Mouse (Mus musculus): ENCODE data around the gene Hoxd10.

The Hoxd10 gene

GRCm38 (mm10) chr2:74666411-74666810 lies 25.3 kb upstream of the Hoxd10 start:
- no peak for DNase-seq (ENCODE audit: low spot score)

- no peak for DNase-seq (ENCODE audit: low spot score)
These were observed 24.4 kb upstream of the Hoxd10 start for GRCm38 (mm10) chr2:74667191-74667841.

GRCm38 (mm10) chr2:74667842-74668357 lies 23.8 kb upstream of the Hoxd10 start, which contains the start of gene Hoxd13:
Gene Hoxd13, plus strand, starts transcription at chr2:74668310.
- DNase-seq (ENCODE audit: low spot score) = no peak

GRCm38 (mm10) chr2:74668370-74669229 lies 23.1 kb upstream of the Hoxd10 start:
- DNase-seq (ENCODE audit: low spot score) = no peak

DNA sequence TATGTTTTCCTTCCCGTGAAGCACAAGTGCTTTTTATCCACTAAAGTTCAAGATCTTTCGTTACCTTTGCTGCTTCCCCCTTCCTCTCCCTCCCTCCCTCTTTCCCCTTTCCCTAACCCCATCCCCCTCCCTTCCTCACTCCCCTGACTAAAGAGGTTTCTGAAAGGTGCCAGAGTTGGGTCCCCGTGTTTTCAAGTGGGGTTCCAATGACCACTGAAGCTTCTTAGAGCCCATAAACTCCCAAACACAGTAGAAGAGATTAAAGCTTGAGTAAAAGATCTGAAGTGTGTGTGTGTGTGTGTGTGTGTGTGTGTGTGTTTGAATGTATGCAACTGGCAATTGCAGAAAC lies 22.5 kb upstream of the Hoxd10 start:
- DNase-seq (ENCODE audit: low spot score) = no peak

DNA sequence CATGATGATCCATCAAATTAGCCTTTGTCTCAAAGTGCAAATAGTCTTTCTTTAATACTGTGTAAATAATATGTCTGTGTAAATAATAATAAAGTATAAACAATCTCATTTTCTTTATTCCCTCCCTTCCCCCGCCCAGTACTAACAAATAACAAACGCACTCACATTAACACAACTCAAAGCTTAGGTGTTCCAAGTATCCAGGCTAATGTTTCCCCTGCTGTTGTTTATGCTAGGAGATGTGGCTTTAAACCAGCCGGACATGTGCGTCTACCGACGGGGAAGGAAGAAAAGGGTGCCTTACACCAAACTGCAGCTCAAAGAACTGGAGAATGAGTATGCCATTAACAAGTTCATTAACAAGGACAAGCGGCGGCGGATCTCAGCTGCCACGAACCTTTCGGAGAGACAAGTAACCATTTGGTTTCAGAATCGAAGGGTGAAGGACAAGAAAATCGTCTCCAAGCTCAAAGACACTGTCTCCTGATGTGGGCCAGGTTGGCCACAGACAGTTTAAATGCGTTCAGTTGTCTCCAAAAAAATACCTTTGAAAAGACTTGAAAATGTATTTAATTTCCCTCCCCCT lies 22.0 kb upstream of the Hoxd10 start:
- no peak for DNase-seq (ENCODE audit: low spot score)

GRCm38 (mm10) chr2:74670632-74671188 lies 21.0 kb upstream of the Hoxd10 start:
- DNase-seq (ENCODE audit: low spot score) = no peak

- DNase-seq (ENCODE audit: low spot score) = no peak
These were observed 19.9 kb upstream of the Hoxd10 start for GRCm38 (mm10) chr2:74671847-74672246.

GRCm38 (mm10) chr2:74672481-74673362 lies 19.0 kb upstream of the Hoxd10 start:
- no peak for DNase-seq (ENCODE audit: low spot score)

DNA sequence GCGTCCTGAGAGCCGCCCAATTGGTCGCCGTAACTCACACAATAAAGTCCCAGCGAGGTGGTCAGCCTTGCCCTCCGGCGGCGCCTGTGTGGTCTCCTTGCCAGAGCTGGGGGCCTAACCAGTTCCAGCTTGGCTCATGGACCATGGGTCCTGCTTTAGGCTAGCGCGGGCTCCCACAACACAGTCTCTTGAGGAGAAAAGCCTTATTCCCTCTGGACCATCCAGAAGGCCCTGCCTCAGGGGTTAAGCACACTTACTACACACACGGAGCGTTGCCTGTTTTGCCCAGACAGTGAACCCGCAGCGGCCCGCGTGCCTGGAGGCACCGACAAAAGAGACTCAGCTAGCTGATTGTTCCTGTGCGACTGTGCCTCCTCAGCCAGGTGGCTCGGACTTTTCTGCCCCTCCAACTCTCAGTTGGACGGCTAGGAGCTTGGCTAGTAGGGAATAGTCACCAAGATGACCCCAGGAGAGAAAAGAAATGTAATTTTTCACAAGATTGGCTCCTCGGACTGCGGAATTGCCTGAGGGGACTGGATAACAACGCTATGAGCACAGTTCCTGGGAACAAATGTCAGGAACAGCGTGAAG lies 17.8 kb upstream of the Hoxd10 start:
- no peak for DNase-seq (ENCODE audit: low spot score)

DNA sequence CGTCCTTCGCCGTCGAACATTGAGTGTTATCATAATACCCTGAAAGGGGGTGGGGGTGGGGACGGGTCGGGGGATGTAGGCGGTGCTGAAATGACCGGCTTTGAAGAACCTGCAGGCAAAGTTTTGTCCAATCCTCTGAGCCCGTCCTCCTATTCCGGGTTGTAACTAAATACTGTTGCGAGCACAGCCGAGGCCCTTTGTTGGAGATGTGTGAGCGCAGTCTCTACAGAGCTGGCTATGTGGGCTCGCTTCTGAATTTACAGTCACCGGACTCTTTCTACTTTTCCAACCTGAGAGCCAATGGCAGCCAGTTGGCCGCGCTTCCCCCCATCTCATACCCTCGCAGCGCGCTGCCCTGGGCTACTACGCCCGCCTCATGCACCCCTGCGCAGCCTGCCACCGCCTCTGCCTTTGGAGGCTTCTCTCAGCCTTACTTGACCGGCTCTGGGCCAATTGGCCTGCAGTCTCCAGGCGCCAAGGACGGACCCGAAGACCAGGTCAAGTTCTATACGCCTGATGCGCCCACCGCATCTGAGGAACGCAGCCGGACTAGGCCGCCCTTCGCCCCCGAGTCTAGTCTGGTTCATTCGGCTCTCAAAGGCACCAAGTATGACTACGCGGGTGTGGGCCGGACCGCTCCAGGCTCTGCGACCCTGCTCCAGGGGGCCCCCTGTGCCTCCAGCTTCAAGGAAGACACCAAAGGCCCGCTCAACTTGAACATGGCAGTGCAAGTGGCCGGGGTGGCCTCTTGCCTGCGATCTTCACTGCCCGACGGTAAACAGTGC lies 16.7 kb upstream of the Hoxd10 start, which contains the start of gene Hoxd12:
Hoxd12 (plus strand) TSS at position 133 of the 785 bp plus-strand sequence.
- no peak for DNase-seq (ENCODE audit: low spot score)

DNA sequence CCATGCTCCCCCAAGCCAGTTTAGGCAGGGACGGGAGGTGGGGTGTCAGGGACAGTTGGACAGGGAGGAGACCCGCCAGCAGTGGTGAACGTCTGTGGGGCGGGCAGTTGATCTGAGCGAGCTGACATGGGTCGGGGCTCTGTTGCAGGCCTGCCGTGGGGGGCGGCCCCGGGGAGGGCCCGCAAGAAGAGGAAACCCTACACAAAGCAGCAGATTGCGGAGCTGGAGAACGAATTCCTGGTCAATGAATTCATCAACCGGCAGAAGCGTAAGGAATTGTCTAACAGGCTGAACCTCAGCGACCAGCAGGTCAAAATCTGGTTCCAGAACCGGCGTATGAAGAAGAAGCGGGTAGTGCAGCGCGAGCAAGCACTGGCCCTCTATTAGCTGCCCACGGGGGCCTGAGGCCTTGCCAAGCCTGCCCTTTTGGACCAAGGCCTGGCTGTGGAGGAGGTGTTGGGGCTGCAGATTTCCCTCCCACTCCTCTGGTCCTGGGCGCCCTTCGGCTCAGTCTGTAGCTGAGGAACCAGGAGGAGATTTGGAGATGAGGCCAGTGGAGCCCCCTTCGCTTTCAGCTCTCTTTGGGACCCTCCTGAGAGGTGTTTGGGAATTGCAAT lies 15.9 kb upstream of the Hoxd10 start:
- no peak for DNase-seq (ENCODE audit: low spot score)

- DNase-seq (ENCODE audit: low spot score) = no peak
These were observed 15.2 kb upstream of the Hoxd10 start for GRCm38 (mm10) chr2:74676376-74677052.

GRCm38 (mm10) chr2:74677106-74677505 lies 14.6 kb upstream of the Hoxd10 start:
- no peak for DNase-seq (ENCODE audit: low spot score)

DNA sequence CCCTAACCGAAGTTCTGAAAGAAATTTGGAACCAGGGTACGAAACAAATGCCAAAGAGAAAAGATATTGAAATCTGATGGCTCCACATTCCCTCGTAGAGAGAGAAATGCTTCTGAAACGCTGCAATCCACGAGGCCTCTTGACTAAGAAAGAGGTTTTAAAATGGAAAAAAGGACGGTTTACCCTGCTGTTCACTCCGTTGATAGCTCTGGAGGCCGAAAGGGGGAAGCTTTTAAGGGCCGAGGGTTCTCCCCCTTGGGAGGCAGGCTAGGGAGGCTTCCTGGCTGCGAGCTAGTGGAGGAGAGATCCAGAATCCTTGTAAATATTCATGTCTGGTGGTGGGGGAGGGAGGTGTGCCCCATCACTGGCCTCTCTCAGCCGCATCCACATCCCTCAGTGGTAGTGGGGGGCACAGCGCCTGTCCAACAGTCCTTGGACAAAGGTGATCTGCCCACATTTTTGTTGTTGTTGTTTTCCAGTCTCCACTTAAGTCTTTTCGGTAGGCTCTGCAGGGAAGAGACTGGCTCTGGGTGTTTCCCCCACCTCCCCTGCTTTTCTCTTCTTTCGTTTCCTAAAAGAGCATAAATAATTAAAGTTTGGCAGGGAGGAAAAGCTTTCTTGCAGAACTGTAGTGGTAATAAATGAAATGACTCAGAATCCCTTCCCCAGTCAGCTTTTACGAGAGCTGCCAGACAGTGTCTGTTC lies 12.7 kb upstream of the Hoxd10 start, which contains the start of gene Hoxd11:
Hoxd11 (plus strand) TSS at position 667 of the 705 bp plus-strand sequence.
- DNase-seq (ENCODE audit: low spot score) = no peak

DNA sequence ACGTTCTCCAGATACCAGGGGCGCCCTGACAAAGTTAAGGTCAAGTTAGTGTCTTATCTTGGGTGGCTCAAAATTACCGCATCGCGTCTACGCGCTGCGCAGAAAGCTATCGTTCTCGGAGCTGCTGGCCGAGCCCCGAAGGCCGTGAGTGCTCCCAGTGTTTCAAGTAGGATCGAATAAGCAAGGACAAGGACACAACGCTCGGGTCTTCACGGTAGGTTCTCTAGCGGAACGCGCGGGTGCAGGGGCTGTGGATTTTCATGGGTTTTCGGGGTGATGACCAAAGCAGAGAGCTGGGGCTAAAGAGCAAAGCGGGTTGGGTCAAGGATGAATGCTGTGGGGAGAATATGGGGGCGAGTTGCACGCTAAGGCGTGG lies 12.1 kb upstream of the Hoxd10 start:
- no peak for DNase-seq (ENCODE audit: low spot score)

DNA sequence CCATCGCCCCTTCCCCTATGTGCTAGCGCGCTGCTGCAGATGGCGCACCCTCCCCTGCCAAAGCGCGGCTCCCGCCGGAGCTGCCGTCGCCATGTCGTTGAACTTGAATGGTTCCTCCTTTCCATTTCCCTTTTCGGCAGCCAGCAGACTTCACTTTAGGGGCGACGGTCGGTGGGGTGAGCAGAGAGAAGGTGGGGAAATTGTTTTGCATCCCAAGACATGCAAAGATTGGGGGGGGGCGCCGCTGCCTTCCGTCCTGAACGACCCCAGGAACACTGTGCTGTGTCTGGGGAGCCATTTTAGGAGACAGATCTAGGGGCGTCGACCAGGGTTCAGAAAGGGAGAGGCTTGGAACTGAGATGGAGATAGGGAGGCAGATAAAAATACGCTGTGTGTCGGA lies 11.7 kb upstream of the Hoxd10 start:
- DNase-seq (ENCODE audit: low spot score) = no peak

DNA sequence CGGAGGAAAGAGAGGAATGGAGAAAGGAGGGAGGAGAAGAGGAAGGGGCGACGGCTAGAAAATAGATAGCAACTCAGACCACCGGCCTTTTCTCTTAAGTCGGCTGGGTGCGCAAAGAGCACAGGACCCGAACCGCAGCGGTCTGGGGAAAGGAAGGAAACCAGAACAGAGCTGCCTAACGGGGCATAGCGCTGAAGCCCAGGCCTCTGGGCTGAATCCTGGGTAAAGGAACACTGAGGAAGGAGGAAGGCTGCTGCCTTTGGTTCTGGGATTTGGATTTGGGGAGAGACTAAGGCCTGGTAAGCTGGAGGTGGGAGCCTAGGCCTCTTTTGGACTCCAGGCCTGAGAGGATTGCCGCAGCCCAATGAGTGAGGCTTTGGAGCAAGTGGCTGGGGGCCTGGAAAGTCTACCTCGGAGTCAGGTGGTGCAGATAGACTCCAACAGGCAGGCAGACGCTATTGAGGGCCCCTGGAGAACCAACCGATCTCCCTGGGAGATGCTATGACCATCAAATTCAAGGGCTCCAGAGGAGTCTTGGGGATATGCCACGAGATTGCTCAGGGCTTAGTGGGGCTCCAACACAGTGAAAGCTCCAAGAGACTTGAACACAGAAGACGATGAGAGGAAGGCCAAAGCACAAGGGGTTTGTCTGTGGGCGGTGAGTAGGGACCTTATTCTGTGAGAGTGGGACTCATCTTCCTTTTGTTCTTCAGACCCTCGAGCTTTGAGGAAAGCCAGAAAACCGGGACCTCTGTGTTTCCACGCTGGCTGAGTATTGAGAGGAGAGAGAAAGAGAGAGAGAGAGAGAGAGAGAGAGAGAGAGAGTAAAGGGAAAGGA lies 10.9 kb upstream of the Hoxd10 start:
- DNase-seq (ENCODE audit: low spot score) = no peak
